Mouse (Mus musculus): ENCODE data around the gene Surf4. TPM values are rescaled to one million over a fixed set of nuclear protein-coding genes. Genes with fewer than 3 reads are reported as not detected.

Gene Surf4
- polyA plus RNA-seq, 1 experiment from 2014 or later: 160 TPM

DNA sequence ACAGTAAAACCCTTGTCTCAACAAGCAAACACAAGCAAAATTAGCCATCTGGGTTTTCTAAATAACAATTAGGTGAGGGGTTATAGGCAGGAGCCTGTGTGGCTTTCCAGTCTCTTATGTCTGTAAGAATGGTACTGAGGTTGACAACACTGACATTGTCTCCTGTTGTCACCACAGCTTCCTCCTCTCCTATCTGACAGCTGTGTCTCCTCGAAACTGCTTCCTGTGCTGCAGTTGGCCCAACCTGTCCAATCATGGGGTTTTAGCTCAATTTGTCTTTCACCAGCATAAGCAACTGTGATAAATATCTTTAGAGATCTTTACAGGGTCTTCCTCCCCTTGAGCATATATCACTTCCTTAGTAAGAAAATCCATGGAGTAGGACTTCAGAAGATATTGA, 2.7 kb upstream of the Surf4 start:
- Histone ChIP-seq H3K4me2 (ENCODE audit: low read depth, low read length) (no peak overlapping the region), H3K9ac (ENCODE audit: low read length) (no peak overlapping the region), H3K36me3 (ENCODE audit: control insufficient read depth, insufficient read depth) (peaks cover 2% of the 10 kb centered on the region; the same call in 1 of the 2 replicates), H3K9me3 (replicated peaks; ENCODE audit: control insufficient read depth, low read length) (no peaks in the 10 kb centered on the region), H3K27ac (ENCODE audit: low read length) (no peak overlapping the region), H3K4me1 (ENCODE audit: control insufficient read depth, insufficient read depth, low read length) (peaks cover 10% of the 10 kb centered on the region), H3K4me3 (ENCODE audit: low read length) (no peak overlapping the region), H3K27me3 (ENCODE audit: control insufficient read depth, insufficient read depth, low read length) (no peaks in the 10 kb centered on the region)
- no peak for ATAC-seq (replicated peaks; ENCODE audit: extremely low read depth, insufficient read depth, low FRiP score)
- WGBS: 28% methylated on average over 1 of the region's 1 CpGs

DNA sequence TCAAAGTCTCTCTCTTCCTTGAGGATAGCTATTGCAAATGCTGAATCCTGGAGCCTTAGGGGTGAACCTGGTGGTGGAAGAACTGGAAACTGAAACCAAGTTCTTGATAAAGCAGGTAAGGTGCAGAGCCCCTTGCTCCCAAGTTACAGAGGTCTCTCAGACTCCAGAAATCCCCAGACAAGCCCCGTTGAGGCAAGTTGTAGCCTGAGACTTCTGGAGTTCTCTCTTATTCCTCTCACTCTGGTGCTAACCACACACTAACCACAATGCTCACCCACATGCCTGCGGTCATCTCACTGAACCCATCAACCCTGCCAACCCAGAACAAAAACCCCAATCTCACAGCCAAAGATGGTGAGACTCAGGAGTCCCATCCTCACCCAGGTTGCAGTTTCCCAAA, 1.6 kb upstream of the Surf4 start:
- Histone ChIP-seq H3K9ac (ENCODE audit: low read length) (no peak overlapping the region), H3K4me3 (ENCODE audit: low read length) (no peak overlapping the region), H3K4me2 (ENCODE audit: low read depth, low read length) (no peak overlapping the region), H3K27me3 (ENCODE audit: control insufficient read depth, insufficient read depth, low read length) (no peaks in the 10 kb centered on the region), H3K27ac (ENCODE audit: low read length) (no peak overlapping the region), H3K9me3 (replicated peaks; ENCODE audit: control insufficient read depth, low read length) (no peaks in the 10 kb centered on the region), H3K36me3 (ENCODE audit: control insufficient read depth, insufficient read depth) (peaks cover 7% of the 10 kb centered on the region), H3K4me1 (ENCODE audit: control insufficient read depth, insufficient read depth, low read length) (peaks cover 22% of the 10 kb centered on the region)
- no peak for ATAC-seq (replicated peaks; ENCODE audit: extremely low read depth, insufficient read depth, low FRiP score)
- 82% methylated on average over 2 of the region's 2 CpGs for WGBS

DNA sequence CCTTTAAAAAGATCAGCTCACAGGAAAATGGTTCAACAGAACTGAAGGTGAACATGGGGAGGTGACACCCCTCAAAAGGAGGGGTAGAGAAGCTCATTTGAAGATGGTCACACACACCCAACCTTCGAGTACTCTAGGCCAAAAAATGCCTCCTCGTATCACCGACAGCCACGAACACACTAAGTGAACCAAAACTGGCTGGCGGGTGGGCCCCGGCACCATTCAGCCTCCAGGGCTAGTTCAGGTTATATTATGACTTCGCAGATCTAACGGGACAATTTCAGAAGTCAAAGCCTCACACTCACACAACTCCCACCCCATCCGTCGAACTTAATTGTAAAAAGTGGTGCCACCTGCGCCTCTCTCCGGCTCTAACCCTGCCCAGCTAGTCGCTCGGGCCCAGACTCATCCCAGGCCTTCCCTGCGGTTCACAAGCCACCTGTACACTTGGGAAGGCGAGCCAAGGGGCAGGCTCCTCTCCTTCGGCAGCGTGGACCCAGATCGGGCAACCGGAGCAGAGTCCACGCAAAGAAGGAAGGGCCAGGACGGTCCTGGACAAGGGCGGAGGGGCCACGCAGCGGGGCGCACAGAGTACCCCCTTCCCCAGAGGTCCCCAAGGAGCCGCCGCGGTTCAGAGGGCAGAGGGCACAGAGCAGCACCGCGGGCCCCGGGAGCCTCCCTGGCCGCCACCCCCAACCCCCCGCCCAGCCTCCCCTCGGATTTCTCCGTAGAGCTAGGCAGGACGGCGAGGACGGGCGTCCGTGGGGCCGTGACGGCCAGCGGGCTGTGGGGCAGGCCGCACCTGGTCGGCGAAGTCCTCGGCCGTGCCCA, 1.0 kb downstream of the Surf4 start:
- no peak; the same call in none of the 2 replicates for ATAC-seq (replicated peaks; ENCODE audit: extremely low read depth, insufficient read depth, low FRiP score)
- peak overlapping the region; percentile 87 for H3K4me2 ChIP-seq (ENCODE audit: low read depth, low read length)
- WGBS: under 1% methylated on average over 48 of the region's 49 CpGs

DNA sequence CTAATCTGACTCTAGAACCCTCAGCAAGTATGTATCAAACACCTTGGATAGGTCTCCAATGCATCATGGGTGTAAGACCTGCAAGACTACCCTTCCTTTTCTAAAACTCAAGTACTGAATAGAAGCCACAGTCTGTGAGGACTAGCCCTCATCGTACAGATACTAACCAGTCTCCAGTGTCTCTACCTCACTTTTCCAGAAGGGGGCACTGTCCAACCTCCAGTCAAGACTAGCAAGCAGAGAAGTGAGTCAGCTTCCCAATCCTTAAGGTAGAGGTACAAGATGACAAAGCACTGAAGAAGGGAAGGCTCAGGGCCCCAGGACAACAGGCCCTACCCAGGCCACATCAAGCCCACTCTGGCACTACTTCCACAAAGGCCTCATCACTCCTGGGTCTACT, 3.3 kb downstream of the Surf4 start:
- ATAC-seq (replicated peaks; ENCODE audit: extremely low read depth, insufficient read depth, low FRiP score): no peak
- peaks cover 29% of the 10 kb centered on the region for H3K4me1 ChIP-seq (ENCODE audit: control insufficient read depth, insufficient read depth, low read length)
- no peak overlapping the region for H3K4me2 ChIP-seq (ENCODE audit: low read depth, low read length)
- H3K36me3 ChIP-seq (ENCODE audit: control insufficient read depth, insufficient read depth): peaks cover 30% of the 10 kb centered on the region
- no peaks in the 10 kb centered on the region for H3K27me3 ChIP-seq (ENCODE audit: control insufficient read depth, insufficient read depth, low read length)
- no peaks in the 10 kb centered on the region for H3K9me3 ChIP-seq (replicated peaks; ENCODE audit: control insufficient read depth, low read length)
- H3K9ac ChIP-seq (ENCODE audit: low read length): peak overlapping the region; percentile 25; the same call in 1 of the 2 replicates
- 48% methylated on average over 1 of the region's 1 CpGs for WGBS
- H3K27ac ChIP-seq (ENCODE audit: low read length): no peak overlapping the region
- no peak overlapping the region for H3K4me3 ChIP-seq (ENCODE audit: low read length)

More for the DNA sequence above, 1.0 kb downstream of the Surf4 start:
- Histone ChIP-seq H3K27ac (ENCODE audit: low read length) (peak overlapping the region; percentile 95), H3K36me3 (ENCODE audit: control insufficient read depth, insufficient read depth) (peaks cover 13% of the 10 kb centered on the region), H3K9me3 (replicated peaks; ENCODE audit: control insufficient read depth, low read length) (no peaks in the 10 kb centered on the region), H3K27me3 (ENCODE audit: control insufficient read depth, insufficient read depth, low read length) (no peaks in the 10 kb centered on the region), H3K4me1 (ENCODE audit: control insufficient read depth, insufficient read depth, low read length) (peaks cover 29% of the 10 kb centered on the region), H3K9ac (ENCODE audit: low read length) (peak overlapping the region; percentile 100), H3K4me3 (ENCODE audit: low read length) (peak overlapping the region; percentile 99)

DNA sequence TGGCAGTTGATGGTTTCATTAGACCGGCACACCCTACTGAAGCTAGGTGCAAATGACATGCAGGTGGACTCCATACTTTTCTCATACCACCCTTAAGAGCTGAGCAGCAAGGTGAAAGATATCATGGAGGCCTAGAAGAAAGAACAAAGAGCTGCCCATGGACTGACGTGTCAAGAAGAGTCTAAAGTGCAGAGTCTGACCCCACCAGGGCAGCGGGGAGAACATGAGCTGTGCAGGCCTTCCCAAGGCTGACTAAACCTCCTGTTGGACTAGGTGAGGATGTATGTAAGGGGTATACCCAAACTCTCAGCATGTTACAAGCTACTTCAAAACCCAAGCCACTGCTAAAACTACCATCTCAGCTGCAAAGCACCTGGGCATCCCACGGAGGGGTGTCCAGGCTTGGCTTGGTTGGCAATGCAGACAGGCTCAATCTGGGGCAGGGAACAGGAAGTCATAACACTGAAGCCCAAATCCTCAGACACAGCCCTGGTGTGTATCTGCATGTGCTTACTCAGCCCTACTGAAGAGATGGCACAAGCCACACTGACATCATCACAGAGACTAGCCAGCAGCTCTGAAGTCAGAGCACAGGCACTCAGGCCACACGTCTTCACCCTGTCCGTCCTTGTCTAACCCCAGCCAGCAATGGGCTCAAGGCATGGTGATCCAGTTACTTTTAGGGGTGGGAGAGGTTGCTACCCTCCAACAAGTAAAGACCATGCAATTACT, 5.8 kb downstream of the Surf4 start:
- no peak overlapping the region for H3K9ac ChIP-seq (ENCODE audit: low read length)
- H3K4me1 ChIP-seq (ENCODE audit: control insufficient read depth, insufficient read depth, low read length): peaks cover 29% of the 10 kb centered on the region
- H3K36me3 ChIP-seq (ENCODE audit: control insufficient read depth, insufficient read depth): peaks cover 53% of the 10 kb centered on the region
- ATAC-seq (replicated peaks; ENCODE audit: extremely low read depth, insufficient read depth, low FRiP score): no peak
- no peaks in the 10 kb centered on the region for H3K9me3 ChIP-seq (replicated peaks; ENCODE audit: control insufficient read depth, low read length)
- WGBS: 80% methylated on average over 6 of the region's 6 CpGs
- no peak overlapping the region for H3K4me3 ChIP-seq (ENCODE audit: low read length)
- H3K4me2 ChIP-seq (ENCODE audit: low read depth, low read length): no peak overlapping the region
- no peaks in the 10 kb centered on the region for H3K27me3 ChIP-seq (ENCODE audit: control insufficient read depth, insufficient read depth, low read length)
- no peak overlapping the region for H3K27ac ChIP-seq (ENCODE audit: low read length)

DNA sequence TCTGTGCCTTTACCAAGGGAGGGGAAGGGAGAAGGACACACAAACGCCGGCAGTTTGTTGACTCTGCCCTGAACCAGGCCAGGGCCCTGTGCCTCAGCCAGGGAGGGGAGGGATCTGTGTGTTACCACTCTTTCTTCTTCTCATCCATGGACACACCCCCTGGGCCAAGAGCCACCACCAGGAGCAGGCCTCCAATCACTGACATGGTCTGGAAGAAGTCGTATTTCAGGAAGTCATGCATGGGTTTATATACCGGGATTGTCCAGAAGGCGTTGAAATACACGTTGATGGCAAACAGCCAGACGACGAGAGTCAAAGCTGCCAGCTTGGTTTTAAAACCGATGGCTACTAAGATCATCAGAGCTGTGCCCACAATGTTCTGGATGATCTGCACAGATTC, 11.9 kb downstream of the Surf4 start:
- Histone ChIP-seq H3K9ac (ENCODE audit: low read length) (no peak overlapping the region), H3K4me1 (ENCODE audit: control insufficient read depth, insufficient read depth, low read length) (peaks cover 20% of the 10 kb centered on the region), H3K27me3 (ENCODE audit: control insufficient read depth, insufficient read depth, low read length) (no peaks in the 10 kb centered on the region), H3K36me3 (ENCODE audit: control insufficient read depth, insufficient read depth) (peaks cover 75% of the 10 kb centered on the region), H3K4me2 (ENCODE audit: low read depth, low read length) (no peak overlapping the region), H3K9me3 (replicated peaks; ENCODE audit: control insufficient read depth, low read length) (no peaks in the 10 kb centered on the region), H3K4me3 (ENCODE audit: low read length) (no peak overlapping the region), H3K27ac (ENCODE audit: low read length) (peak overlapping the region; percentile 76)
- 29% methylated on average over 9 of the region's 9 CpGs for WGBS
- ATAC-seq (replicated peaks; ENCODE audit: extremely low read depth, insufficient read depth, low FRiP score): 0 out of 2 replicates have a peak, but pooled peaks have one; percentile 50

DNA sequence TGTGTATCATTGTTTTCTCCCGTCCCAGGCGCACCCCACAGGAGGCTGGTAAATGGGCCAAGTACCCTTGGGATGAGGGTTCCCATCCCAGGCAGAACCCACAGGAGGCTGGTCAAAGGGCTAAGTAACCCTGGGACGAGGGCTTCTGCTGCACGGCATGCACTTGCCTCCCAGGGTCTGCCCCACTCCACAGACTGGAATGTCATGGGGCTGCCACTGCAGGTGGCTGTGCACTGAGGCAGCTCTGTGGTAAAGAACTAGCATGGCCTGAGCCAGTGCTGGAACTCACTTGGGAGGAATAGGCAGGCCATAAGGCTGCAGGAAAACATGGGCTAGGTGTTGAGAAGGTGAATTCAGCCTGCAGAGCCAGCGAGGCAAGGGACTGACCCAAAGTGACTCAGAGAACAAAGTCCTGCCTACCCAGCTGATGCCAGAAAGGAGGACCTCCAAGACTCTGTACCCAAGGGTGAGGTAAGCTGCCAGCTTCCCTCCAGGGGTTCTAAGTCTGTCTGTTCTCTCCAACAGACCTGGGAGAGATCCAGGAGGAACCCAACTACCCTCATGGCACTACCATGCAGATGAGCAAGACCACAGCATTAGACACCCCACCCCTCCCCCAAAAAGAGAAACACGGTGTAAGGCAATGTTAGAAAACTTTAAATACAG, 13.4 kb downstream of the Surf4 start:
- WGBS: 81% methylated on average over 6 of the region's 6 CpGs
- no peak overlapping the region for H3K4me2 ChIP-seq (ENCODE audit: low read depth, low read length)

DNA sequence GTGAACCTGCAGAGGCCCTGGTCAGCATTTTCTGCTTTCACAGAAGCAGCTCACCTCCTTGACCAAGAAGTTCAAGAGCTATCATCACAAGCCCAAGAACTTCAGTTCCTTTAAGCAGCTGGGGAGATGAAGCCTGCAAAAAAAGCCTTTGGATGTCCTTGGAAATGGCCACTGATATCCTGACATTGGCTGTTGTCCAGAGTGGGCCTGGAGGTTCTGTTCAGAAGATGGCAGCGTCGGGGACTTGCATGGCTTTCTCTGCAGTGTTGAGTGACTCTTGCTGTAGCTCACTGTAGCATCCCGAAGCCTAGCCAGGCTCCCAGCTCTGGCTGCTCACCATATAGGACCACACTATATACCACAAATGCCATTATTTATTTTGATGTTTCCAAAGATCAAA, 14.0 kb downstream of the Surf4 start:
- Histone ChIP-seq H3K4me2 (ENCODE audit: low read depth, low read length) (no peak overlapping the region), H3K9ac (ENCODE audit: low read length) (no peak overlapping the region), H3K9me3 (replicated peaks; ENCODE audit: control insufficient read depth, low read length) (no peaks in the 10 kb centered on the region), H3K27me3 (ENCODE audit: control insufficient read depth, insufficient read depth, low read length) (no peaks in the 10 kb centered on the region), H3K4me3 (ENCODE audit: low read length) (no peak overlapping the region), H3K27ac (ENCODE audit: low read length) (no peak overlapping the region), H3K36me3 (ENCODE audit: control insufficient read depth, insufficient read depth) (peaks cover 54% of the 10 kb centered on the region), H3K4me1 (ENCODE audit: control insufficient read depth, insufficient read depth, low read length) (peaks cover 29% of the 10 kb centered on the region)
- ATAC-seq (replicated peaks; ENCODE audit: extremely low read depth, insufficient read depth, low FRiP score): no peak
- 76% methylated on average over 3 of the region's 3 CpGs for WGBS

More for the DNA sequence above, 13.4 kb downstream of the Surf4 start:
- H3K36me3 ChIP-seq (ENCODE audit: control insufficient read depth, insufficient read depth): peaks cover 61% of the 10 kb centered on the region
- no peaks in the 10 kb centered on the region for H3K27me3 ChIP-seq (ENCODE audit: control insufficient read depth, insufficient read depth, low read length)
- H3K9ac ChIP-seq (ENCODE audit: low read length): no peak overlapping the region
- ATAC-seq (replicated peaks; ENCODE audit: extremely low read depth, insufficient read depth, low FRiP score): no peak
- no peak overlapping the region for H3K27ac ChIP-seq (ENCODE audit: low read length)
- H3K4me3 ChIP-seq (ENCODE audit: low read length): no peak overlapping the region
- H3K9me3 ChIP-seq (replicated peaks; ENCODE audit: control insufficient read depth, low read length): no peaks in the 10 kb centered on the region
- peaks cover 25% of the 10 kb centered on the region for H3K4me1 ChIP-seq (ENCODE audit: control insufficient read depth, insufficient read depth, low read length)
